Mouse (Mus musculus): ENCODE data around the gene Clybl. TPM values are rescaled to one million over a fixed set of nuclear protein-coding genes. Genes with fewer than 3 reads are reported as not detected.

The Clybl gene
- polyA plus RNA-seq, 1 experiment from 2014 or later, result 26.2 TPM

GRCm38 (mm10) chr14:122344272-122345224 lies 163.0 kb downstream of the Clybl start:
- Histone ChIP-seq H3K4me2 (no peak overlapping the region), H3K9ac (no peak overlapping the region), H3K27me3 (no peaks in the 10 kb centered on the region), H3K4me1 (replicated peaks) (no peaks in the 10 kb centered on the region), H3K27ac (no peak overlapping the region), H3K4me3 (replicated peaks) (no peak overlapping the region), H3K36me3 (no peaks in the 10 kb centered on the region), H3K9me3 (replicated peaks) (no peaks in the 10 kb centered on the region)
- DNase-seq, result no peak
- 73% methylated on average over 18 of the region's 18 CpGs for WGBS (ENCODE audit: insufficient replicate concordance)
- no peak for ATAC-seq (ENCODE audit: low read depth)

GRCm38 (mm10) chr14:122348069-122348468 lies 166.6 kb downstream of the Clybl start:
- Histone ChIP-seq H3K4me2 (no peak overlapping the region), H3K36me3 (no peaks in the 10 kb centered on the region), H3K9me3 (replicated peaks) (no peaks in the 10 kb centered on the region), H3K9ac (no peak overlapping the region), H3K27me3 (no peaks in the 10 kb centered on the region), H3K4me1 (replicated peaks) (no peaks in the 10 kb centered on the region), H3K4me3 (replicated peaks) (no peak overlapping the region), H3K27ac (no peak overlapping the region)
- 77% methylated on average over 7 of the region's 7 CpGs for WGBS (ENCODE audit: insufficient replicate concordance)
- ATAC-seq (ENCODE audit: low read depth) (no peak), DNase-seq (no peak)

- Histone ChIP-seq H3K27ac (no peak overlapping the region), H3K4me2 (no peak overlapping the region), H3K36me3 (no peaks in the 10 kb centered on the region), H3K27me3 (no peaks in the 10 kb centered on the region), H3K9me3 (replicated peaks) (no peaks in the 10 kb centered on the region), H3K4me3 (replicated peaks) (no peak overlapping the region), H3K4me1 (replicated peaks) (no peaks in the 10 kb centered on the region), H3K9ac (no peak overlapping the region)
- ATAC-seq (ENCODE audit: low read depth), result no peak
- 64% methylated on average over 5 of the region's 5 CpGs for WGBS (ENCODE audit: insufficient replicate concordance)
- no peak for DNase-seq
Measured at GRCm38 (mm10) chr14:122349326-122349725, 167.8 kb downstream of the Clybl start.

- H3K27ac ChIP-seq, result no peak overlapping the region
- 75% methylated on average over 4 of the region's 4 CpGs for WGBS (ENCODE audit: insufficient replicate concordance)
- no peak for DNase-seq
- no peak overlapping the region for H3K9ac ChIP-seq
- no peaks in the 10 kb centered on the region for H3K36me3 ChIP-seq
- H3K9me3 ChIP-seq (replicated peaks), result no peaks in the 10 kb centered on the region
- H3K4me2 ChIP-seq, result no peak overlapping the region
- H3K4me3 ChIP-seq (replicated peaks), result no peak overlapping the region
- no peaks in the 10 kb centered on the region for H3K27me3 ChIP-seq
- H3K4me1 ChIP-seq (replicated peaks), result no peaks in the 10 kb centered on the region
- no peak for ATAC-seq (ENCODE audit: low read depth)
Measured at GRCm38 (mm10) chr14:122349761-122350160, 168.3 kb downstream of the Clybl start.

- Histone ChIP-seq H3K9ac (no peak overlapping the region), H3K4me1 (replicated peaks) (no peaks in the 10 kb centered on the region), H3K4me3 (replicated peaks) (no peak overlapping the region), H3K27ac (no peak overlapping the region), H3K27me3 (no peaks in the 10 kb centered on the region), H3K36me3 (no peaks in the 10 kb centered on the region), H3K4me2 (no peak overlapping the region), H3K9me3 (replicated peaks) (no peaks in the 10 kb centered on the region)
- DNase-seq, result no peak
- ATAC-seq (ENCODE audit: low read depth), result no peak
- WGBS (ENCODE audit: insufficient replicate concordance), result 68% methylated on average over 8 of the region's 8 CpGs
Measured at GRCm38 (mm10) chr14:122350766-122351165, 169.3 kb downstream of the Clybl start.

GRCm38 (mm10) chr14:122357316-122357715 lies 175.8 kb downstream of the Clybl start:
- H3K4me1 ChIP-seq (replicated peaks), result no peaks in the 10 kb centered on the region
- no peak for DNase-seq
- H3K4me3 ChIP-seq (replicated peaks), result no peak overlapping the region
- WGBS (ENCODE audit: insufficient replicate concordance), result 73% methylated on average over 4 of the region's 4 CpGs
- no peak overlapping the region for H3K9ac ChIP-seq
- no peak for ATAC-seq (ENCODE audit: low read depth)
- no peak overlapping the region for H3K4me2 ChIP-seq
- H3K27ac ChIP-seq, result no peak overlapping the region
- no peaks in the 10 kb centered on the region for H3K9me3 ChIP-seq (replicated peaks)
- no peaks in the 10 kb centered on the region for H3K36me3 ChIP-seq
- no peaks in the 10 kb centered on the region for H3K27me3 ChIP-seq

GRCm38 (mm10) chr14:122358592-122358991 lies 177.1 kb downstream of the Clybl start:
- Histone ChIP-seq H3K27ac (no peak overlapping the region), H3K4me3 (replicated peaks) (no peak overlapping the region), H3K27me3 (no peaks in the 10 kb centered on the region), H3K4me1 (replicated peaks) (no peaks in the 10 kb centered on the region), H3K4me2 (no peak overlapping the region), H3K36me3 (no peaks in the 10 kb centered on the region), H3K9ac (no peak overlapping the region), H3K9me3 (replicated peaks) (no peaks in the 10 kb centered on the region)
- DNase-seq (no peak), ATAC-seq (ENCODE audit: low read depth) (no peak)
- 66% methylated on average over 3 of the region's 3 CpGs for WGBS (ENCODE audit: insufficient replicate concordance)

- Histone ChIP-seq H3K36me3 (no peaks in the 10 kb centered on the region), H3K27ac (no peak overlapping the region), H3K4me3 (replicated peaks) (no peak overlapping the region), H3K4me1 (replicated peaks) (no peaks in the 10 kb centered on the region), H3K27me3 (no peaks in the 10 kb centered on the region), H3K9me3 (replicated peaks) (no peaks in the 10 kb centered on the region), H3K9ac (no peak overlapping the region), H3K4me2 (no peak overlapping the region)
- DNase-seq (no peak), ATAC-seq (ENCODE audit: low read depth) (no peak)
- 65% methylated on average over 23 of the region's 23 CpGs for WGBS (ENCODE audit: insufficient replicate concordance)
Measured at GRCm38 (mm10) chr14:122359136-122359905, 177.8 kb downstream of the Clybl start.

GRCm38 (mm10) chr14:122361807-122362206 lies 180.3 kb downstream of the Clybl start:
- ATAC-seq (ENCODE audit: low read depth) (no peak), DNase-seq (no peak)
- Histone ChIP-seq H3K9me3 (replicated peaks) (no peaks in the 10 kb centered on the region), H3K9ac (no peak overlapping the region), H3K36me3 (no peaks in the 10 kb centered on the region), H3K27ac (no peak overlapping the region), H3K4me3 (replicated peaks) (no peak overlapping the region), H3K4me1 (replicated peaks) (no peaks in the 10 kb centered on the region), H3K27me3 (no peaks in the 10 kb centered on the region), H3K4me2 (no peak overlapping the region)
- 72% methylated on average over 9 of the region's 9 CpGs for WGBS (ENCODE audit: insufficient replicate concordance)

GRCm38 (mm10) chr14:122363156-122363555 lies 181.7 kb downstream of the Clybl start:
- Histone ChIP-seq H3K27ac (no peak overlapping the region), H3K9ac (no peak overlapping the region), H3K27me3 (no peaks in the 10 kb centered on the region), H3K4me3 (replicated peaks) (no peak overlapping the region), H3K36me3 (no peaks in the 10 kb centered on the region), H3K9me3 (replicated peaks) (no peaks in the 10 kb centered on the region), H3K4me2 (no peak overlapping the region), H3K4me1 (replicated peaks) (no peaks in the 10 kb centered on the region)
- no peak for ATAC-seq (ENCODE audit: low read depth)
- WGBS (ENCODE audit: insufficient replicate concordance), result 29% methylated on average over 6 of the region's 6 CpGs
- no peak for DNase-seq

GRCm38 (mm10) chr14:122364026-122364425 lies 182.5 kb downstream of the Clybl start:
- Histone ChIP-seq H3K27ac (no peak overlapping the region), H3K27me3 (no peaks in the 10 kb centered on the region), H3K4me1 (replicated peaks) (no peaks in the 10 kb centered on the region), H3K4me2 (no peak overlapping the region), H3K4me3 (replicated peaks) (no peak overlapping the region), H3K9ac (no peak overlapping the region), H3K36me3 (no peaks in the 10 kb centered on the region), H3K9me3 (replicated peaks) (no peaks in the 10 kb centered on the region)
- WGBS (ENCODE audit: insufficient replicate concordance), result 83% methylated on average over 3 of the region's 3 CpGs
- no peak for ATAC-seq (ENCODE audit: low read depth)
- no peak for DNase-seq

Data from liver, embryonic 13.5 days (tissue).